Mouse (Mus musculus) megakaryocyte, embryonic 14.5 days (primary cell): ENCODE results near the gene Gm11361.

Experiments
- FLI1 ChIP-seq: IDR thresholded peaks from 2 replicates; pipeline ENCODE4 v1.6.1; 2012; ENCODE audit warnings: low read length, inconsistent platforms, mixed read lengths
- GATA1 ChIP-seq: IDR thresholded peaks from 3 replicates; pipeline ENCODE4 v1.6.1; 2012; ENCODE audit warnings: mixed read lengths, low read length, inconsistent platforms, borderline replicate concordance

DNA sequence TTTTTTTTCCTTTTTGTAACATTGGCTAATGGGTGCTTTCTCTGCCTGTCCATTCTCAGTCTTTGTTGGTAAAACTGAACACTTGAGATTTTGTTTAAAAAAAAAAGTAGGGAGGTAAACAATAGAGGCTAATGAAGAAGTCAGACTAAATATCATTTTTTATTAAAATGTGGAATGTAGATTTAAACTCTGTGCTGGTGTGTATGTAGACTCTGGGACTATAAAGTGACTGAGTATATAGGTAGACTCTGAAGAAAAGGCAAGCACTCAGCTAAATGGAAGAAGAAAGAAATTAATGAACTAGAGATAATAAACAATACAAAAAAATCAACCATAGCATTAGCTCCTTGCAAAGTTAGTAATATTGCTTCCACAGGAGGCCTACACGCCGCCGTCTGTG, at the start of gene Gm11361:
- TF ChIP-seq GATA1: no peak
- TF ChIP-seq FLI1: no peak
